Mouse (Mus musculus) activated CD4-positive, CD25-positive, alpha-beta regulatory T cell, adult 9 weeks (primary cell): Measurements from ENCODE around the gene Utrn. TPM values are rescaled to one million over a fixed set of nuclear protein-coding genes. Genes with fewer than 3 reads are reported as not detected.

Experiments
- polyA plus RNA-seq: library from polyadenylated mRNA; unstranded; fragments of 100-300 nt; shearing (Covaris generic); gene quantifications from one replicate; pipeline ENCODE4 v1.2.1, GENCODE M21; 2017

Gene Utrn
- polyA plus RNA-seq = 403 TPM

GRCm38 (mm10) chr10:12869029-12869671, at the start of gene Utrn:
Gene Utrn (minus strand): TSS chr10:12869365.

Other genes with a start within 250 kb of the Utrn start
- gene Stx11, start 94.9 kb upstream of the Utrn start, polyA plus RNA-seq = 39.8 TPM
- gene Sf3b5, start 136.0 kb upstream of the Utrn start, polyA plus RNA-seq = 35.1 TPM
- gene Plagl1, start 191.1 kb upstream of the Utrn start, polyA plus RNA-seq = 10.0 TPM